Mouse (Mus musculus) intestine, postnatal 0 days (tissue): Measurements from ENCODE around the gene Olfr31. TPM values are rescaled to one million over a fixed set of nuclear protein-coding genes. Genes with fewer than 3 reads are reported as not detected.
A peak's percentile ranks its signal among the peaks of the same experiment; 100 is the strongest.

ENCODE experiments used
- ATAC-seq: fragments of 200-750 bp; cut with Nextera tagmentation; 2 replicates; pipeline ENCODE4 v1.8.0; 2017; ENCODE audit warnings: mild to moderate bottlenecking, moderate TSS enrichment, moderate library complexity
- H3K27ac ChIP-seq: fragments of 300-500 bp; sonication (generic); 2 replicates; pipeline ENCODE4 v1.5.1; 2014; ENCODE audit warnings: mild to moderate bottlenecking, low read depth, low read length, moderate library complexity
- H3K27me3 ChIP-seq: fragments of 300-500 bp; sonication (generic); replicated peaks from 2 replicates; pipeline ENCODE4 v1.6.1; 2014; ENCODE audit warnings: low read length, mixed read lengths; ENCODE audit not compliant: control insufficient read depth, insufficient read depth
- H3K36me3 ChIP-seq: fragments of 300-500 bp; sonication (generic); 2 replicates; pipeline ENCODE4 v1.6.1; 2014; ENCODE audit warnings: mild to moderate bottlenecking, moderate library complexity; ENCODE audit not compliant: control insufficient read depth, insufficient read depth
- H3K4me1 ChIP-seq: fragments of 300-500 bp; sonication (generic); replicated peaks from 2 replicates; pipeline ENCODE4 v1.6.1; 2014; ENCODE audit warnings: antibody characterized with exemption, low read length, mixed read lengths; ENCODE audit not compliant: control insufficient read depth, insufficient read depth
- H3K4me2 ChIP-seq: fragments of 300-500 bp; sonication (generic); replicated peaks from 2 replicates; pipeline ENCODE4 v1.6.1; 2014; ENCODE audit warnings: low read depth, mild to moderate bottlenecking, moderate library complexity
- H3K4me3 ChIP-seq: fragments of 300-500 bp; sonication (generic); 2 replicates; pipeline ENCODE4 v1.5.1; 2014; ENCODE audit warnings: low read depth, low read length
- H3K9ac ChIP-seq: fragments of 300-500 bp; sonication (generic); 2 replicates; pipeline ENCODE4 v1.6.1; 2014; ENCODE audit warnings: mild to moderate bottlenecking, low read depth, low read length
- H3K9me3 ChIP-seq: fragments of 300-500 bp; sonication (generic); 2 replicates; pipeline ENCODE4 v1.6.1; 2016; ENCODE audit warnings: mixed run types; ENCODE audit not compliant: control insufficient read depth
- CTCF ChIP-seq: sonication (generic); IDR thresholded peaks from 2 replicates; pipeline ENCODE4 v1.5.1; 2016; ENCODE audit warnings: low read depth, mild to moderate bottlenecking, control low read depth, antibody characterized with exemption, moderate library complexity
- WGBS: fragments of 180-500 bp; shearing (Covaris S2); extraction: QIAGEN DNeasy Blood & Tissue Kit; methylation state at CpG from one replicate; pipeline ENCODE4 v1.1.7; 2014; 5-methylcytosine and 5-hydroxymethylcytosine counted together
- polyA plus RNA-seq: library from polyadenylated mRNA; unstranded; fragments of >200 nt; fragmentation: Nextera tagmentation; extraction: Ambion mirVana; gene quantifications from 2 replicates; pipeline ENCODE4 v1.2.1, GENCODE M21; 2015

Gene Olfr31
- polyA plus RNA-seq, 1 experiment from 2014 or later, result not detected

- Histone ChIP-seq H3K36me3 (0 out of 2 replicates have a peak, but pooled peaks cover 4% of the 10 kb centered on the region), H3K4me1 (no peaks in the 10 kb centered on the region), H3K9ac (peak overlapping the region; percentile 51), H3K4me2 (peak overlapping the region; percentile 82), H3K9me3 (peaks cover 36% of the 10 kb centered on the region), H3K27ac (peak overlapping the region; percentile 88), H3K4me3 (peak overlapping the region; percentile 64), H3K27me3 (no peaks in the 10 kb centered on the region)
- TF ChIP-seq CTCF, result no peak
- WGBS, result 37% methylated on average over 8 of the region's 16 CpGs
- ATAC-seq, result no peak
Measured at GRCm38 (mm10) chr14:14346813-14347100, 24.1 kb downstream of the Olfr31 start.

GRCm38 (mm10) chr14:14347151-14347835, 24.7 kb downstream of the Olfr31 start:
- H3K36me3 ChIP-seq, result 0 out of 2 replicates have a peak, but pooled peaks cover 4% of the 10 kb centered on the region
- H3K4me1 ChIP-seq, result no peaks in the 10 kb centered on the region
- H3K27ac ChIP-seq, result no peak overlapping the region
- peaks cover 39% of the 10 kb centered on the region for H3K9me3 ChIP-seq
- H3K4me2 ChIP-seq, result no peak overlapping the region
- H3K27me3 ChIP-seq, result no peaks in the 10 kb centered on the region
- H3K4me3 ChIP-seq, result no peak overlapping the region
- 84% methylated on average over 17 of the region's 17 CpGs for WGBS
- TF ChIP-seq CTCF, result no peak
- ATAC-seq, result no peak
- H3K9ac ChIP-seq, result no peak overlapping the region

- 95% methylated on average over 14 of the region's 14 CpGs for WGBS
- Histone ChIP-seq H3K9me3 (peaks cover 39% of the 10 kb centered on the region), H3K4me1 (no peaks in the 10 kb centered on the region), H3K36me3 (0 out of 2 replicates have a peak, but pooled peaks cover 4% of the 10 kb centered on the region), H3K4me2 (no peak overlapping the region), H3K27ac (no peak overlapping the region), H3K4me3 (no peak overlapping the region), H3K9ac (no peak overlapping the region), H3K27me3 (no peaks in the 10 kb centered on the region)
- TF ChIP-seq CTCF, result no peak
- ATAC-seq, result no peak
Measured at GRCm38 (mm10) chr14:14347836-14348621, 25.4 kb downstream of the Olfr31 start.

- Histone ChIP-seq H3K4me1 (no peaks in the 10 kb centered on the region), H3K4me3 (no peak overlapping the region), H3K9ac (no peak overlapping the region), H3K36me3 (0 out of 2 replicates have a peak, but pooled peaks cover 4% of the 10 kb centered on the region), H3K9me3 (peaks cover 42% of the 10 kb centered on the region), H3K27ac (0 out of 2 replicates have a peak overlapping the region, but pooled peaks have one; percentile 35), H3K4me2 (no peak overlapping the region), H3K27me3 (no peaks in the 10 kb centered on the region)
- TF ChIP-seq CTCF, result no peak
- WGBS, result 97% methylated on average over 26 of the region's 26 CpGs
- ATAC-seq, result no peak
Measured at GRCm38 (mm10) chr14:14348674-14349401, 26.2 kb downstream of the Olfr31 start.

- peaks cover 49% of the 10 kb centered on the region for H3K9me3 ChIP-seq
- no peak overlapping the region for H3K27ac ChIP-seq
- no peak overlapping the region for H3K9ac ChIP-seq
- no peak for ATAC-seq
- H3K4me3 ChIP-seq, result no peak overlapping the region
- WGBS, result 97% methylated on average over 20 of the region's 20 CpGs
- H3K4me2 ChIP-seq, result no peak overlapping the region
- no peaks in the 10 kb centered on the region for H3K27me3 ChIP-seq
- no peaks in the 10 kb centered on the region for H3K4me1 ChIP-seq
- 0 out of 2 replicates have a peak, but pooled peaks cover 4% of the 10 kb centered on the region for H3K36me3 ChIP-seq
- no peak for TF ChIP-seq CTCF
Measured at GRCm38 (mm10) chr14:14349485-14350262, 27.0 kb downstream of the Olfr31 start.
